Mouse (Mus musculus) stomach, postnatal 0 days (tissue): Measurements from ENCODE around the gene Zfhx3.

Source experiments
- CTCF ChIP-seq: IDR thresholded peaks from 2 replicates; pipeline ENCODE4 v1.5.1; 2016; ENCODE audit warnings: antibody characterized with exemption, low read depth, mild to moderate bottlenecking, moderate library complexity
- EP300 ChIP-seq: optimal IDR thresholded peaks from 2 replicates; pipeline ENCODE3; 2016; ENCODE audit warnings: antibody characterized with exemption

- TF ChIP-seq EP300 (no peak), CTCF (no peak)
These were observed 29.8 kb downstream of the Zfhx3 start for GRCm38 (mm10) chr8:107972198-107972597.
